ENCODE assay signal across 12 mouse cellular contexts in the genomic region with DNA sequence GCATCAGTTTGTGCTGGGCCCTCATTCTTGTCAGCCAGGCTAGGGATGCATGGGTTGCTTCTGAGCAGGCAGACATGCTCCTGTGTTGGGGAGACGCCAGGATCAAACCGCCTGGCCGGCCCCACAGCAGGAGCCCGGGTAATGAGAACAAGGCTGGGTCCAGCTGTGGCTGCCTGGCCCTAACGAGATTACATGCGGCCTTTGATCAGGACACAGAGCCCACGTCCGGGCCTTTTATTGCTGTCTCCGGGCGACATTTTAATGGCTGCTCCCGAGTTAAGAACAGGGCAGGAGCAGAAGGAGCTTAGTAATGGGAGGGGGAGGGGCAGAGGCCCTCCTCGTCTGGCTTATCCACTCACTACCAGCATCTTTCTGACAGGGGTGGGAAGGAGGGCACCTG. TPM values are rescaled to one million over a fixed set of nuclear protein-coding genes. Genes with fewer than 3 reads are reported as not detected.
DNase-seq lines count a peak whose midpoint lies in the region; ATAC-seq lines count a peak whose summit lies in the region.
"Had no signal": no experiment of that assay in that cellular context is flagged by ENCODE, and none has a peak within 500 bp of the region (broad histone marks: within the 10 kb centered on the region; RNA-seq: fewer than 3 reads in every experiment).

No protein-coding gene starts in this region.

- H3K27me3 ChIP-seq in hindbrain, embryonic 11.5 days (ENCODE audit: control insufficient read depth, insufficient read depth, low read length), result no peaks in the 10 kb centered on the region; the same call in 1 of the 2 replicates
- no peaks in the 10 kb centered on the region; the same call in 1 of the 2 replicates for H3K27me3 ChIP-seq in hindbrain, embryonic 16.5 days (replicated peaks; ENCODE audit: control insufficient read depth, insufficient read depth, low read length)
- H3K27me3 ChIP-seq in hindbrain, embryonic 15.5 days, result 0 out of 2 replicates have a peak, but pooled peaks cover 4% of the 10 kb centered on the region
- peaks cover 29% of the 10 kb centered on the region for H3K27me3 ChIP-seq in midbrain, embryonic 15.5 days (replicated peaks)
- H3K27me3 ChIP-seq: heart, embryonic 15.5 days; liver, embryonic 13.5 days had no signal

- peak overlapping the region; percentile 61 for H3K27ac ChIP-seq in hindbrain, embryonic 11.5 days (ENCODE audit: low read depth, low read length)
- H3K27ac ChIP-seq in hindbrain, embryonic 16.5 days (ENCODE audit: low read depth, low read length), result no peak overlapping the region
- H3K27ac ChIP-seq in hindbrain, embryonic 15.5 days (replicated peaks), result 0 out of 2 replicates have a peak overlapping the region, but pooled peaks have one; percentile 5
- peak overlapping the region; percentile 58 for H3K27ac ChIP-seq in midbrain, embryonic 15.5 days
- H3K27ac ChIP-seq: heart, embryonic 15.5 days; liver, embryonic 13.5 days; macrophage had no signal

- H3K4me1 ChIP-seq in hindbrain, embryonic 11.5 days (replicated peaks; ENCODE audit: control insufficient read depth, insufficient read depth, low read length), result peaks cover 7% of the 10 kb centered on the region
- H3K4me1 ChIP-seq in hindbrain, embryonic 16.5 days (ENCODE audit: control insufficient read depth, insufficient read depth, low read depth, low read length), result peaks cover 2% of the 10 kb centered on the region; the same call in 1 of the 2 replicates
- H3K4me1 ChIP-seq in hindbrain, embryonic 15.5 days (replicated peaks), result peaks cover 18% of the 10 kb centered on the region
- H3K4me1 ChIP-seq in midbrain, embryonic 15.5 days, result peaks cover 21% of the 10 kb centered on the region
- H3K4me1 ChIP-seq: heart, embryonic 15.5 days; liver, embryonic 13.5 days had no signal

- 8% methylated on average over 12 of the region's 12 CpGs for WGBS in hindbrain, embryonic 11.5 days
- 10% methylated on average over 12 of the region's 12 CpGs for WGBS in hindbrain, embryonic 16.5 days
- 11% methylated on average over 12 of the region's 12 CpGs for WGBS in hindbrain, embryonic 15.5 days
- WGBS in midbrain, embryonic 15.5 days, result 5% methylated on average over 12 of the region's 12 CpGs

- DNase-seq in hindbrain, embryonic 11.5 days (ENCODE audit: low spot score), result peak; percentile 55
- peak; percentile 55 for DNase-seq in embryo, embryonic 9.5 days (ENCODE audit: extremely low spot score)
- no peak for DNase-seq in layer of hippocampus, postnatal 25 days (ENCODE audit: extremely low spot score in 1 of 2, low spot score in 1 of 2)
- DNase-seq in right cerebral cortex, postnatal 25 days, result no peak
- DNase-seq: cerebellum, adult 9-11 months; liver, embryonic 13.5 days had no signal

- no peak overlapping the region for H3K4me3 ChIP-seq in hindbrain, embryonic 11.5 days (ENCODE audit: low read depth, low read length)
- no peak overlapping the region for H3K4me3 ChIP-seq in hindbrain, embryonic 16.5 days (ENCODE audit: low read length)
- H3K4me3 ChIP-seq in hindbrain, embryonic 15.5 days, result no peak overlapping the region
- H3K4me3 ChIP-seq in midbrain, embryonic 15.5 days, result no peak overlapping the region
- H3K4me3 ChIP-seq: heart, embryonic 15.5 days; liver, embryonic 13.5 days had no signal

- ATAC-seq in hindbrain, embryonic 11.5 days (ENCODE audit: low FRiP score), result peak; percentile 58
- ATAC-seq in hindbrain, embryonic 16.5 days, result no peak
- no peak for ATAC-seq in hindbrain, embryonic 15.5 days (ENCODE audit: low FRiP score, low read depth)
- peak; percentile 70 for ATAC-seq in midbrain, embryonic 15.5 days (replicated peaks)
- ATAC-seq in activated CD4-positive, CD25-positive, alpha-beta regulatory T cell, adult 4 months, result no peak

- no peak overlapping the region for H3K4me2 ChIP-seq in hindbrain, embryonic 11.5 days (replicated peaks; ENCODE audit: low read depth, low read length)
- no peak overlapping the region for H3K4me2 ChIP-seq in hindbrain, embryonic 16.5 days (ENCODE audit: low read length)
- H3K4me2 ChIP-seq in hindbrain, embryonic 15.5 days, result no peak overlapping the region
- H3K4me2 ChIP-seq in midbrain, embryonic 15.5 days, result no peak overlapping the region
- H3K4me2 ChIP-seq: heart, embryonic 15.5 days; liver, embryonic 13.5 days had no signal

- H3K36me3 ChIP-seq in hindbrain, embryonic 11.5 days (ENCODE audit: control insufficient read depth, insufficient read depth, low read length), result peaks cover 20% of the 10 kb centered on the region
- peaks cover 22% of the 10 kb centered on the region for H3K36me3 ChIP-seq in hindbrain, embryonic 16.5 days (ENCODE audit: control insufficient read depth, insufficient read depth, low read length)
- peaks cover 38% of the 10 kb centered on the region for H3K36me3 ChIP-seq in hindbrain, embryonic 15.5 days
- peaks cover 27% of the 10 kb centered on the region for H3K36me3 ChIP-seq in midbrain, embryonic 15.5 days (replicated peaks)

- no peak overlapping the region for H3K9ac ChIP-seq in hindbrain, embryonic 11.5 days (ENCODE audit: low read depth, low read length)
- H3K9ac ChIP-seq in hindbrain, embryonic 16.5 days (ENCODE audit: low read depth, low read length), result no peak overlapping the region
- H3K9ac ChIP-seq in hindbrain, embryonic 15.5 days, result no peak overlapping the region
- H3K9ac ChIP-seq in midbrain, embryonic 15.5 days, result no peak overlapping the region
- H3K9ac ChIP-seq: heart, embryonic 15.5 days; liver, embryonic 13.5 days had no signal

- no peaks in the 10 kb centered on the region for H3K9me3 ChIP-seq in hindbrain, embryonic 11.5 days (ENCODE audit: control insufficient read depth, low read length)
- H3K9me3 ChIP-seq in hindbrain, embryonic 16.5 days (ENCODE audit: control insufficient read depth, low read length), result peaks cover 5% of the 10 kb centered on the region
- H3K9me3 ChIP-seq in hindbrain, embryonic 15.5 days, result no peaks in the 10 kb centered on the region
- no peaks in the 10 kb centered on the region for H3K9me3 ChIP-seq in midbrain, embryonic 15.5 days
- H3K9me3 ChIP-seq: heart, embryonic 15.5 days had no signal

RNA-seq across cellular contexts. Expression of gene Armh1, which starts 20.5 kb away (rescaled TPM):
- 0.53 TPM in 1 of 2 replicates, not detected in the other for polyA plus RNA-seq in hindbrain, embryonic 11.5 days (2014; fragmentation: Nextera tagmentation; extraction: Ambion mirVana)
- polyA plus RNA-seq in hindbrain, embryonic 16.5 days (2015; fragmentation: Nextera tagmentation; extraction: Ambion mirVana), result 2.3 and 2.9 TPM in 2 replicates
- 1.5 and 1.8 TPM in 2 replicates for polyA plus RNA-seq in hindbrain, embryonic 15.5 days (2015; fragmentation: Nextera tagmentation; extraction: Ambion mirVana)
- polyA plus RNA-seq in midbrain, embryonic 15.5 days (2015; fragmentation: Nextera tagmentation; extraction: Ambion mirVana), result 1.8 TPM in 2 replicates
- not detected for polyA plus RNA-seq in activated CD4-positive, CD25-positive, alpha-beta regulatory T cell, adult 4 months (2017; shearing (Covaris generic))
- total RNA-seq in layer of hippocampus, postnatal 25 days (2021), result under 1 TPM; 0.52 to 0.79 TPM
- polyA plus RNA-seq: liver, embryonic 13.5 days; macrophage had no signal

RNA-seq across cellular contexts. Expression of gene Tmem53, which starts 20.7 kb away (rescaled TPM):
- polyA plus RNA-seq in hindbrain, embryonic 11.5 days (2014; fragmentation: Nextera tagmentation; extraction: Ambion mirVana), result 11.4 and 13.1 TPM in 2 replicates
- 10.3 and 11.4 TPM in 2 replicates for polyA plus RNA-seq in hindbrain, embryonic 16.5 days (2015; fragmentation: Nextera tagmentation; extraction: Ambion mirVana)
- polyA plus RNA-seq in hindbrain, embryonic 15.5 days (2015; fragmentation: Nextera tagmentation; extraction: Ambion mirVana), result 9.1 and 9.6 TPM in 2 replicates
- polyA plus RNA-seq in midbrain, embryonic 15.5 days (2015; fragmentation: Nextera tagmentation; extraction: Ambion mirVana), result 9.6 and 11.1 TPM in 2 replicates
- polyA plus RNA-seq in activated CD4-positive, CD25-positive, alpha-beta regulatory T cell, adult 4 months (2017; shearing (Covaris generic)), result 1 to 10 TPM in 1 of 2 experiments, not detected in 1; 1.6 TPM
- 1 to 10 TPM; 4.6 to 6.0 TPM for total RNA-seq in layer of hippocampus, postnatal 25 days (2021)

Comparison
In these comparisons a context has a peak if more than half of its experiments do, and no peak if none do; other contexts are left out.
1. ATAC-seq: peak in hindbrain, embryonic 11.5 days (single experiment) and midbrain, embryonic 15.5 days (single experiment); none in hindbrain, embryonic 16.5 days (single experiment), hindbrain, embryonic 15.5 days (single experiment) and activated CD4-positive, CD25-positive, alpha-beta regulatory T cell, adult 4 months (single experiment).
2. DNase-seq: peak in hindbrain, embryonic 11.5 days (single experiment) and embryo, embryonic 9.5 days (single experiment); none in layer of hippocampus, postnatal 25 days (0 of 2) and right cerebral cortex, postnatal 25 days (single experiment).